Mouse (Mus musculus): ENCODE measurements around the gene Trpm6. TPM values are rescaled to one million over a fixed set of nuclear protein-coding genes. Genes with fewer than 3 reads are reported as not detected.

The Trpm6 gene
- polyA plus RNA-seq, 1 experiment from 2014 or later = 1.4 TPM

GRCm38 (mm10) chr19:18799646-18800045 is 49.9 kb downstream of the Trpm6 start:
- 83% methylated on average over 1 of the region's 1 CpGs for WGBS
- no peak for ATAC-seq (replicated peaks; ENCODE audit: low FRiP score, low read depth)

GRCm38 (mm10) chr19:18811264-18811663 is 61.5 kb downstream of the Trpm6 start:
- Histone ChIP-seq H3K4me2 (ENCODE audit: low read length) (no peak overlapping the region), H3K27ac (no peak overlapping the region), H3K36me3 (ENCODE audit: insufficient read depth, low read length) (no peaks in the 10 kb centered on the region), H3K4me3 (replicated peaks; ENCODE audit: low read depth, low read length) (no peak overlapping the region), H3K4me1 (replicated peaks; ENCODE audit: insufficient read depth, low read length) (0 out of 2 replicates have a peak, but pooled peaks cover 7% of the 10 kb centered on the region), H3K9ac (ENCODE audit: low read depth, low read length) (no peak overlapping the region), H3K27me3 (ENCODE audit: insufficient read depth, low read length) (no peaks in the 10 kb centered on the region), H3K9me3 (replicated peaks; ENCODE audit: low read length) (no peaks in the 10 kb centered on the region)
- no peak for DNase-seq (ENCODE audit: low spot score)
- 53% methylated on average over 3 of the region's 3 CpGs for WGBS
- TF ChIP-seq CTCF (IDR thresholded peaks at IDR 0.05; ENCODE audit: low read depth) = no peak
- no peak for ATAC-seq (replicated peaks; ENCODE audit: low FRiP score, low read depth)

More at GRCm38 (mm10) chr19:18799646-18800045, 49.9 kb downstream of the Trpm6 start:
- TF ChIP-seq CTCF (IDR thresholded peaks at IDR 0.05; ENCODE audit: low read depth) = no peak
- H3K9ac ChIP-seq (ENCODE audit: low read depth, low read length) = no peak overlapping the region
- DNase-seq (ENCODE audit: low spot score) = no peak
- no peak overlapping the region for H3K4me3 ChIP-seq (replicated peaks; ENCODE audit: low read depth, low read length)
- no peak overlapping the region for H3K4me2 ChIP-seq (ENCODE audit: low read length)
- no peaks in the 10 kb centered on the region for H3K4me1 ChIP-seq (replicated peaks; ENCODE audit: insufficient read depth, low read length)
- no peaks in the 10 kb centered on the region for H3K27me3 ChIP-seq (ENCODE audit: insufficient read depth, low read length)
- no peak overlapping the region for H3K27ac ChIP-seq
- no peaks in the 10 kb centered on the region for H3K36me3 ChIP-seq (ENCODE audit: insufficient read depth, low read length)
- no peaks in the 10 kb centered on the region for H3K9me3 ChIP-seq (replicated peaks; ENCODE audit: low read length)

GRCm38 (mm10) chr19:18815170-18815569 is 65.4 kb downstream of the Trpm6 start:
- Histone ChIP-seq H3K4me3 (replicated peaks; ENCODE audit: low read depth, low read length) (0 out of 2 replicates have a peak overlapping the region, but pooled peaks have one; percentile 4), H3K9me3 (replicated peaks; ENCODE audit: low read length) (no peaks in the 10 kb centered on the region), H3K27me3 (ENCODE audit: insufficient read depth, low read length) (no peaks in the 10 kb centered on the region), H3K4me2 (ENCODE audit: low read length) (peak overlapping the region; percentile 48), H3K9ac (ENCODE audit: low read depth, low read length) (no peak overlapping the region), H3K27ac (peak overlapping the region; percentile 76), H3K36me3 (ENCODE audit: insufficient read depth, low read length) (no peaks in the 10 kb centered on the region), H3K4me1 (replicated peaks; ENCODE audit: insufficient read depth, low read length) (0 out of 2 replicates have a peak, but pooled peaks cover 7% of the 10 kb centered on the region)
- ATAC-seq (replicated peaks; ENCODE audit: low FRiP score, low read depth) (peak; percentile 88), DNase-seq (ENCODE audit: low spot score) (peak; percentile 74)
- WGBS = 21% methylated on average over 13 of the region's 13 CpGs
- no peak for TF ChIP-seq CTCF (IDR thresholded peaks at IDR 0.05; ENCODE audit: low read depth)

GRCm38 (mm10) chr19:18817425-18817824 is 67.6 kb downstream of the Trpm6 start:
- WGBS = 83% methylated on average over 2 of the region's 2 CpGs
- H3K4me1 ChIP-seq (replicated peaks; ENCODE audit: insufficient read depth, low read length) = 0 out of 2 replicates have a peak, but pooled peaks cover 7% of the 10 kb centered on the region
- DNase-seq (ENCODE audit: low spot score) (no peak), ATAC-seq (replicated peaks; ENCODE audit: low FRiP score, low read depth) (no peak)
- H3K4me3 ChIP-seq (replicated peaks; ENCODE audit: low read depth, low read length) = no peak overlapping the region
- H3K4me2 ChIP-seq (ENCODE audit: low read length) = no peak overlapping the region
- H3K36me3 ChIP-seq (ENCODE audit: insufficient read depth, low read length) = no peaks in the 10 kb centered on the region
- TF ChIP-seq CTCF (IDR thresholded peaks at IDR 0.05; ENCODE audit: low read depth) = peak; percentile 50; the same call in 1 of the 2 replicates
- H3K27ac ChIP-seq = no peak overlapping the region
- no peaks in the 10 kb centered on the region for H3K27me3 ChIP-seq (ENCODE audit: insufficient read depth, low read length)
- H3K9ac ChIP-seq (ENCODE audit: low read depth, low read length) = no peak overlapping the region
- no peaks in the 10 kb centered on the region for H3K9me3 ChIP-seq (replicated peaks; ENCODE audit: low read length)

- TF ChIP-seq CTCF (IDR thresholded peaks at IDR 0.05; ENCODE audit: low read depth) = no peak
- H3K4me3 ChIP-seq (replicated peaks; ENCODE audit: low read depth, low read length) = no peak overlapping the region
- WGBS = 76% methylated on average over 2 of the region's 2 CpGs
These were observed 78.8 kb downstream of the Trpm6 start for GRCm38 (mm10) chr19:18828601-18829000.

GRCm38 (mm10) chr19:18831196-18831595 is 81.4 kb downstream of the Trpm6 start:
- Histone ChIP-seq H3K27me3 (ENCODE audit: insufficient read depth, low read length) (no peaks in the 10 kb centered on the region), H3K9ac (ENCODE audit: low read depth, low read length) (no peak overlapping the region), H3K4me1 (replicated peaks; ENCODE audit: insufficient read depth, low read length) (no peaks in the 10 kb centered on the region), H3K4me2 (ENCODE audit: low read length) (no peak overlapping the region), H3K27ac (no peak overlapping the region), H3K36me3 (ENCODE audit: insufficient read depth, low read length) (no peaks in the 10 kb centered on the region), H3K9me3 (replicated peaks; ENCODE audit: low read length) (no peaks in the 10 kb centered on the region), H3K4me3 (replicated peaks; ENCODE audit: low read depth, low read length) (no peak overlapping the region)
- DNase-seq (ENCODE audit: low spot score) = no peak
- ATAC-seq (replicated peaks; ENCODE audit: low FRiP score, low read depth) = no peak
- TF ChIP-seq CTCF (IDR thresholded peaks at IDR 0.05; ENCODE audit: low read depth) = no peak
- 84% methylated on average over 3 of the region's 3 CpGs for WGBS

More at GRCm38 (mm10) chr19:18828601-18829000, 78.8 kb downstream of the Trpm6 start:
- Histone ChIP-seq H3K36me3 (ENCODE audit: insufficient read depth, low read length) (no peaks in the 10 kb centered on the region), H3K27ac (no peak overlapping the region), H3K9me3 (replicated peaks; ENCODE audit: low read length) (no peaks in the 10 kb centered on the region), H3K4me1 (replicated peaks; ENCODE audit: insufficient read depth, low read length) (no peaks in the 10 kb centered on the region), H3K4me2 (ENCODE audit: low read length) (no peak overlapping the region), H3K9ac (ENCODE audit: low read depth, low read length) (no peak overlapping the region), H3K27me3 (ENCODE audit: insufficient read depth, low read length) (no peaks in the 10 kb centered on the region)
- no peak for DNase-seq (ENCODE audit: low spot score)
- no peak for ATAC-seq (replicated peaks; ENCODE audit: low FRiP score, low read depth)

GRCm38 (mm10) chr19:18834971-18835370 is 85.2 kb downstream of the Trpm6 start:
- peak; percentile 78 for DNase-seq (ENCODE audit: low spot score)

More at GRCm38 (mm10) chr19:18834971-18835370, 85.2 kb downstream of the Trpm6 start:
- Histone ChIP-seq H3K27ac (no peak overlapping the region), H3K9ac (ENCODE audit: low read depth, low read length) (no peak overlapping the region), H3K36me3 (ENCODE audit: insufficient read depth, low read length) (no peaks in the 10 kb centered on the region), H3K4me1 (replicated peaks; ENCODE audit: insufficient read depth, low read length) (no peaks in the 10 kb centered on the region), H3K27me3 (ENCODE audit: insufficient read depth, low read length) (no peaks in the 10 kb centered on the region), H3K9me3 (replicated peaks; ENCODE audit: low read length) (no peaks in the 10 kb centered on the region), H3K4me2 (ENCODE audit: low read length) (no peak overlapping the region), H3K4me3 (replicated peaks; ENCODE audit: low read depth, low read length) (no peak overlapping the region)
- 8% methylated on average over 6 of the region's 6 CpGs for WGBS
- TF ChIP-seq CTCF (IDR thresholded peaks at IDR 0.05; ENCODE audit: low read depth) = peak; percentile 91
- ATAC-seq (replicated peaks; ENCODE audit: low FRiP score, low read depth) = no peak

Measured in kidney, postnatal 0 days (tissue).